Mouse (Mus musculus): ENCODE measurements around the gene Igfbp4.

DNA sequence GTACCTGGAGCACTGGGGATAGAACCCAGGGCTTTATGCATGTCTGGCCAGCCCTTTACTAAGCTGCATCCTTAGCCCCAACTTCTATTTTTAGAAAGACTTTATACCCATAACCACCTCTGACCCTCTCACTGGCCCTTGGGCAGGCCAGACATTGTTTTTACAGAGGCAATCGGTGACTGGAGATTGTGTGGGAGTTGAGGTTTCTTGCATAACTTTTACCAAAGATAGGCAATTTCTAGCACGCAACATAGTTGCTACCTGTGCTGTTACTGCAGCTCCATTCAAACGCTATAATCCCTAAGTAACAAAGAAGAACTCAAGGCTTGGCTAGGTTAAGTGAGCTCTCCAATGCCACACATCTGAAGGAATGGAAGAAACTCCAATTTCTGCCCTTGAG lies 40.5 kb downstream of the Igfbp4 start:
- TF ChIP-seq POLR2A (IDR thresholded peaks at IDR 0.05; ENCODE audit: control insufficient read depth, extremely low read depth, insufficient read depth, low read length, poor library complexity) (no peak), CTCF (IDR thresholded peaks at IDR 0.05; ENCODE audit: borderline replicate concordance, control insufficient read depth, extremely low read depth, insufficient read depth, low read length, poor library complexity) (no peak)
